Mouse (Mus musculus): ENCODE measurements around the gene Lrrc1.
"Not testable (repeated sequence)": the region's sequence is repeated elsewhere in the genome, so short reads cannot be mapped to it uniquely, and the experiment has no call there.

The Lrrc1 gene

DNA sequence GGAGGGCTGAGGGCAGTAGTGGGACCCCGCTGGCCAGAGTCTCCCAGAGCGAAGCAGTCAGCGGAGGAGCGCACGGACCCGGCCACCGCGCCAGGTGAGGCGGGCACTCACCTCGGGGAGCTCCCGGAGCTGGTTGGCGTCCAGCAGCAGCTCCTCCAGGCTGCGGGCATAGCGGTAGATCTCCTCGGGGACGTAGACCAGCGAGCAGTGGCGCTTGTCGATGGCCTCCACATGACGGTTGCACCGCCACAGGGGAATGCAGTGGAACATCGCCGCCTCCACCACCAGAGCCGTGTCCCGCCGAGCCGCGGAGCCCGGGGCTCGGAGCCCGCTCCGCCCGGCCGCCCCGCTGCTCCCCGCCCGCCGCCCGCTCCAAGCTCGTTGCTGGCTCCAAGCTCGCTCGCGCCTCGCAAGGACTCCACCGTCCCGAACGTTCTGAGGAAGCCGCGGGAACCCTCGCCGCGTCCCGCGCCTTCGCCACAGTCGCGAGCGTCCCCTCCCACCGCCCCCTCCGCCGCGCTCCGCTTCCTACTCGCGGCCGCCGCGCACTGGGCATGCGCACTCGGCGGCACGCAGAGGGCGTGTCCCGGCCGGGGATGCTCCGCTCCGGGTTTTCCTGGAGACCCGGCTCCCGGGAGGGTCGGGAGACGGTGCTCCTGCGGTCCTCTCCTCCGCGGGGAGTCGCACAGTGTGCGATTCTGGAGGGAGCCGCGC lies at the start of gene Lrrc1:
Gene Lrrc1, minus strand, starts transcription at position 517 of the 714 bp plus-strand sequence.
- DNase-seq (ENCODE audit: low spot score) = peak; percentile 62

DNA sequence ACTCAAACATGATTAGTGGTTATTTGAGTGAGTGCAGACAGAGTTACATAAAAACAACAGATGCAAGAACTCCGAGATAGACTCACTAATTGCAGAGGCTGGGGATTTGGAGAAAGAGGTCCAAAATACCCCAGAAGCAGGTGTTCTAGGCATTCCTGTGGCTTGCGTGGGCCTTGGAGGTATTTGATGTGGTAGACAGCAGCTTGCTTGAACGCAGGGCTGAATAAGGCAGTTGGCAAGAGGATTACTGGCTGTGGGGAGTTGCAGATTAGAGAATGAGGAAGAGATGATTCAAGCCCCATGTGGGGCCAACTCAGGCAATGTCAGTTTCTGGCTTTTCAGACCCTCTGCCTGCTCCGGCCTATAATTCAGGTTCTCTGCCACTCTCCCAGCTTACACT lies 47.8 kb upstream of the Lrrc1 start:
- DNase-seq (ENCODE audit: low spot score) = no peak

DNA sequence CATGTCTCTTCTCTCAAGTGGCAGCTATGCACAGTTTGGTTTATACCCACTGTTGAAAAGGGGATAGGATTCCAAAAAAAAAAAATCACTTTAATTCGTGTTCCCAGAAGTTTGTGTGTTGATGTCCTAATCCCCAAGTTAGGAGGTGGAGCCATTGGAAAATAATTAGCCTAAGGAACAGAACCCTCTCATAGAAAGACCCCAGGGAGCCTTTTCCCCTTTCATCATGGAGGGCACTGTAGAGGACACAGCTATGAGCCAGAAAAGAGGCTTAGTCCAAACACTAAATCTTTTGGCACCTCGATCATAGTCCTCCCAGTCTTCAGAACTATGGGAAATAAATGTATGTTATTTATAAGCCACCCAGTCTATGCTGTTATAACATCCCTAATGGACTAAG lies 44.8 kb upstream of the Lrrc1 start:
- no peak for DNase-seq (ENCODE audit: low spot score)

DNA sequence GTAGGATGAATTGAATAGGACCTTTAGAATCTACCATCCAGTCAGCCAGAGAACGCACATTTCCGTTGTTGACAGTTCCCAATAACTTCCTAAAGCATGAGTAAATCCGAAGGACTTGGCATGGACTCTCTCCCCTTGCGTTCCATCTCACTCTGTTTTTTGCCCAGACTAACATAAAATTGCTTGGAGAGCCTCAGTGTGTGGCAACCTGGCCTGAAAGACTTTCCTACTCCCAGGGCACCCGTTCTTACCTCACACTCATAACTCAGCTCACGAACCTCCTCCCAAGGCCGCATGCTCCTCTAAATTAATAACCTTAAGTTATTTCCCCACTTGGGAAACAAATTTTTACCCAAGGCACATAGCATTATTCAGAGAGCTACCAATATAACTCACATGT lies 42.9 kb upstream of the Lrrc1 start:
- no peak for DNase-seq (ENCODE audit: low spot score)

DNA sequence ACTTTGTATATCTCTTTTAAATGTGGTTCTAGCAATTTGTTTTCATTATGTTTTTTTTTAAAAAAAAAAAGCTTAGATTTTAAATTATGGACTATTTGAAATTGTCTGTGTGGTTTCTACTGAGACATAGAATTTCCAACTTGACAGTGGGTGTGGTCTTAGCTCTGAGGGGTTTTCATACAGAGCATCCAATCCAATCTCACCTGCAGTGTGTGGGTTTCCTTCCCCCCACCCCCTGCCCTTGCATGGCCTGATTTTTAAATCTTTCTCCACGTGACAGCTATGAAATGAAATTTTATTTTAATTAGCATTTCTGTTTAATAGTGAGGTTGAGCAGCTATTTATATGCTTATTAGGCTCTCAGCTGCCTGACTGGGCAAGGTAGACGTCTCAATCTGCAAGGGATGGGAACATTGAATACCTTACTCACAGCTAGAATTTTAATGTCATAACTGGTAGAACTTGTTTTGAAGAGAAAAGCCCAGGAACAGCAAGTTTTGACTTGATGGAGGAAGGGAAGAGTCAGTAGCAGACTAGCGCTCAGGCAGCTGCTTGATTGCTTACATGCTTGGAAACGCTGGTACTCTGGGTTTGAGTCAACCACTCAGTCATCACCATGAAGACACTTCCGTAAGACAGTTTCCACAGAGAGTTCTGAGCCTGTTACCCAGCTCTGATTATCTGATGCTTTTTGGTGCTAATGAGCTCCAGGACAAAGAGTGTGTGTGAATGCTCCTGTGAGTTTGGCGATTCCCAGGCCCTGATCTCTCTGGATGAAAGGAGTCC lies 42.3 kb upstream of the Lrrc1 start:
- DNase-seq (ENCODE audit: low spot score) = no peak

DNA sequence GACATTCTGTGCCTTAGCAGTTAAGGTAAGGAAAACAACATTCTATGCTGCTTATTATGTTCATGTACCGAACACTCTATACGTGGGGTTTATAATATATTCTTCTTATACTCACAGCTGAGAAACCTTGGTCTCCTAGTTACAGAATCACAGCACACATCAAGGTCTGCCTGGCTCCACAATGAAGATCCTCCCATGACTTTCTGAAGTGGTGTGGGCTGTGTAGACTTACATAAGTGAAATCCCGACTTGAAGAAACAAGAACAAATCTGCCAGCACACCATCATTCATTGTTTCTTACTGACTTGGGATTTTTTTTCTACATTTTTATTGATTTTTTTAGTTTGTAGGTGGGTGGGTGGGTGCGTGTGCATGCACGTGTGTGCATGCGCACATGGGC lies 40.1 kb upstream of the Lrrc1 start:
- no peak for DNase-seq (ENCODE audit: low spot score)

DNA sequence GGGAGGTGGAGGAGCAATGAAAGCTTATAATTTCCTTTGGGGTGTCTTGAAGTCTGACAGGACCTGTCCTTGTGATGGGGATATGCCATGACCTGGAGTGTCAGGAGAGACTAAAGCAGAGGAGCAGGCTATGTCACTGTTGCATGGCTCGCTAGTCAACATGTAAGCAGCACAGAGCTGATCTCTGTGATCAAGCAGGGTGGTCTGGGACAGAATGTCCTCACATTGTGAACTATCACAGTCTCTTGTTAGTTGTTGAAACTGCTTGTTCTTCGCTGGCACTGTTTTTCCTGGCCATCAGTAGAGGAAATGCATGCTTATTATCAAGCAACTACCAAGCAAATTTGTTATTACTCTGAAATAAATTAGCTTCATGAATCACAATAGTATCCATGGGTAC lies 38.6 kb upstream of the Lrrc1 start:
- DNase-seq (ENCODE audit: low spot score) = no peak

DNA sequence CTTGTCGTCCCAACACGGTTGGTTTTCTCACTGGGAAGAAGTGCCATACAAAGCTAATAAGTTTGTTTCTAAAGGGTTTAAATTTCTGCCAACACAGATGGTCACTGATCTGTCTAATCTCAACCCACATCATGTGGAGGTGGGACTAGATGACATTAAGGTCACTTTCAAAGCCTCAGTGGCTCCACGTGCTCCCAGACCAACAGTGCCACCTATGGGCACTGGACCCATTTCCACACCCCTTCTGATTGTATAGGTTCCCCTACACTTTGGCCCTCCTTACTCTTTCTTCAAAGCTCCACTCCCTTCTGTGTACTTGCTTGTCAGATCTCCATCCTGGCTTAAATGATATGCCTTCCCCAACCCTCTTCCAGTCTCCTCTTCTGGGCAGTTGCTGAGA lies 35.2 kb upstream of the Lrrc1 start:
- no peak for DNase-seq (ENCODE audit: low spot score)

DNA sequence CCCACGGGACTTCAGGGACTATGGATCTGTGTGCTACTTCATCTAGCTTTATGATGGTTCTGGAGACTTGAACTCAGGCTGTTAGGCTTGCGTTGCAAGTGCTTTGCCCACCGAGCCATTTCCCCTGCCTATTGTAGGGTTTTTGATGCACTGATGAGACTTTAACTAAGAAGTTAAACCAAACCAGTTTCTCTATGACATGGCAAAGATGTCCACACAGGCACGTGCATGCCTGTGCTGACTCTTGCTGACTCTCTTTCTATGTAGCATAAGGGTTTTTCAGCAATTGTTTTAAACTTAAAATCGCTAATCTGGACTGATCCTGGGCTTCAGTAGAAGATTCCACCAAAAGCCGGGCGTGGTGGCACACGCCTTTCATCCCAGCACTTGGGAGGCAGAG lies 33.3 kb upstream of the Lrrc1 start:
- no peak for DNase-seq (ENCODE audit: low spot score)

DNA sequence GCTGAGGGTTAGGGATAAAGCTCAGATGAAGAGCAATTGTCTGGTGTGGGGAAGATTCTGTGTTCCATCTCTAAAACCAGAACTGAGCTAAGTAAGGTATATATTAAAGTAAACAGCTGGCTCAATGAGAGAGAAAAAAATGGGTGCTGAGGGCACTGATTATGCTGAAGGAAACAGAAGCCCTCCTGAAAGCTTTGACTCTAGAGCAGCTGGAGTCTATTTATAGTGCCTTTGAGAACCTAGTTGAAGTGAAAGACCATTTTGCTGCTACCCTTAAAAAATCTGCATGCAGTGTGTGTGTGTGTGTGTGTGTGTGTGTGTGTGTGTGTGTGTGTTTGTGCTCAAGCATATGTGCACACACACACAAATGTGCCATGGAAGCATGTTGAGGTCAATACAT lies 32.7 kb upstream of the Lrrc1 start:
- DNase-seq (ENCODE audit: low spot score) = no peak

DNA sequence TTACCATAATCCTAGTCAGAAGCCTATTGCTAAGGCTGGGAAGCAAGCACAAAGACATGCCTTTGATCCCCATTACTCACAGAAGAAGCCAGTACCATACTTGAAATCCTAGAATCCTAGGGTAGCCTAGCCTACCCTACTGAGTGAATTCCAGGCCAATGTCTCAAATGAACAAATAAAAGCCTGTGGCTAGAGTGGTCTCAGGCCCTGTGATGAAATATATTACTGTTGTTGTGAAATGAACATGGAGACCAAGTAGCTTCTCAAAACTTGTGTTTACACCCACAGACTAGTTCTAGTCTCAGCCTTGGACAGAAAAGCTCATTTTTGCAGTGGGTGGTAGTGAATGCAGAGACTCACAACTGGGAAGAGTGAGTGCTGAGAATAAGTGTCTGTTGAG lies 31.6 kb upstream of the Lrrc1 start:
- no peak for DNase-seq (ENCODE audit: low spot score)

DNA sequence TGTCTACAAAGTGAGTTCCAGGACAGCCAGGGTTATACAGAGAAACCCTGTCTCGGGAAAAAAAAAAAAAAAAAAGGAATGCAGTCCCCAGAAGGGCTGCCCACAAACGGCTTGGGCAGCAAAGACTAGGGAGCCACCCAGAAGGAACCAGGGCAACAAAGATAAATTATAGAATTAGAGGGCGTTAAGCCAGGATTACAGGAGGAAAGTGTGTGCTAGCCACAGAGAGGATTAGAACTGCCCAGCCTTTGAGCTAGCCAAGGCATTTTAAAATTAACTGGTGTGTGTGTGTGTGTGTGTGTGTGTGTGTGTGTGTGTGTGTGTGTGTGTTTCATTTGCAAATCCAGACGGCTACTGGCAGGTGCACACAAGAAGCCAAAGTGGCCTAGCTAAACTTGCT lies 30.3 kb upstream of the Lrrc1 start:
- not testable (repeated sequence) for DNase-seq (ENCODE audit: low spot score)

DNA sequence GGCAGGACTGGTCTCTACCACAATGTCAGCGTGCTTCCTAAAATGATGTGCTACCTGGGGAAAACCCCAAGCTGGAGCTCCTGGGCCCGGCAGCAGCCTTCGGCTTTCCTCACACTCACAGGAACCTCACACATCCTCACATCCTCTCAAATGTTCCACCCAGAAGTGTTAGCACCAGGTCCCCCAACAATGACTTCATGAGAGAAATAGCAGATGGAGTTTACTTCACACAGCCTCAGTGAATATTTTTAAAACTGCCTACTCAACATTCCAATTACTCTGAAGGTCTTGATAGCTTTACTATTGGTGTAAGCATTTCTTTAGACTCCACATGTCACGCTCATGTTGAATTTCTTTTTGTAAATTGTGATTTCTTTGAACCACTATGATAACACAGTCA lies 27.2 kb upstream of the Lrrc1 start:
- no peak for DNase-seq (ENCODE audit: low spot score)

DNA sequence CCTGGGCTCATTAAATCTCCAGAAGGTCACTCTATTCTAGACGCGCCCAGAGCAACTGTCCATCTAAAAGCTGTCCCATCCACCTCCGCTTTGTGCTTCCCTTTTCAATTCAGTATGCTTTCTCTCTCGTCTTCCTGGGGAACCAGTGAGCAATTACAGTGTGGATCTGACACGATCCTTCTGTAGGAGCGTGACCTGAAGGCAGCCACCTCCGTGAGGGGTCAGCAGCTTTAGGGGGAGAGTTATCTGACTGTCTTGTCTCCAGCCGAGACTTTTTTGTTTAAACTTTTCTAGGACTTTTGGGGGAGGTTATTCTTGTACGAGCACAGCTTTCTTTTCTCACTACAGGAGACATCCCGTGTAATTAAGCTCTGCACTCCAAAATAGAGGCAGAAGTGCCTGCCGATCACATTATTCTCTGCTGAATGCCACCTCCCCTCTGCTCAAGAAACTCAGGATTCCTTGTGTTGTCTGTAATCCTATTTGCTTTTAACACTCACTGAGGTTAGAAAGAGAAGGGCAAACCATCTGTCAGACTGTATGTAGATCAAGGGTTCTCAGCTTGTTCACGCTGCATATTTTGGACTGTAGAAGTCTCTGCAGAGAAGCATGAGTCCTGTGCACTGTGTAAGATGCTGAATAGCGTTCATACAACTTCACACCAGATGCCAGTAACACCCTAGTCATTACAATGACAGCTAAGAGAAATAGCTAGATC lies 24.3 kb upstream of the Lrrc1 start:
- DNase-seq (ENCODE audit: low spot score) = no peak

DNA sequence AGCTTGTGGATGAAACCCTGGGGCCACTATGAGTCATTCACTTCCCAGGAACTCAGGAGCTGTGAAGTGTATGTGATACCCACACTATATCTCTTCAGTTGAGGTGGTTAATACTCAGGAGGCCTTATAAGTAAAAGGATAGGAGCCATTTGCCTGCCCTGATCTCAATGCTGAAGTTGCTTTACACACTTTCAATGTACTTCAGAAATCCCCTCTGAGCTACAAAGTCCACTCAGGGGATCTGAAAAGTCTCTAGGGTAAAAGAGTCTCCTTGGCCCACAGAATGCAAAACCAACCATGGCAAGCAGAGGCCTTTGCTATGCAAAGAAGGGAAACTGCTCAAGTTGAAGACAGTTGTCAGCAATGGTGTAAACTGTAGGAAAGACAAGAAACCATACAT lies 17.2 kb upstream of the Lrrc1 start:
- no peak for DNase-seq (ENCODE audit: low spot score)

DNA sequence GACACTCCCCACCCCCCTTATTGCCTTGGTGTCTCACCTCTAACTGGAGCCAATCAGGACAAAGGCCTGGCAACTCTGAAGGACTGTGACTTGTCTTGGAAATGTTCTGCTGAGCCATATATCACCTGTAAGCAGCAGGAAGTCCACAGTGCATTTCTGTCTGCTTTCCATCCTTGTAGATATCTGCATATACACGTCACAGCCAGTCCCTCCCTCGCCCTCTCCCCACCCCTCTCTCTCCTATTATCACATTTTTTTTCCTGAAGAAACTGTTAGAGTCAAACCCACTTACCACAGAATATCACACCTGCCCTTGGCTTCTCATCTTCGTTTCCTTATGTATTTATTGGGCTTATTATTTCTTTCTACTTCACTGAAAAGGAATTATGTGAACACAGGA lies 13.3 kb upstream of the Lrrc1 start:
- DNase-seq (ENCODE audit: low spot score) = no peak

DNA sequence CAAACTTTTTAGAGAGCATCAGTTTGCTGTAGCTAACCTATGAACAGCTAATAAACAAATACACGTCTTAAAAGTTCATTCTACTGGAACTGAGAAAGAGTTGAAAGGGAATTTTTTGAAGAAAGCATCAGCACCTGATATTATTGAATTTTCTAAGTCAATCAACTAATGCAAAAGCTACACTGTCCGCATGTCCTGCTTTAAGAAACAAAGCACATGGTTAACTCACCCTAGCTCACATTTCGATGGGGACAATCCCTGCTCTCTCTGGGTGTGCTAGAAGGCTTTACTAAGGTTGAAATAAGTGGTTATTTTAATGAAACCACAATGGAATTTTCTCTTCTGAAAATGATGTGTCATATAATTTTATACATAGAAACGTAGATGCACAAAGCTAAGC lies 12.5 kb upstream of the Lrrc1 start:
- DNase-seq (ENCODE audit: low spot score) = no peak

DNA sequence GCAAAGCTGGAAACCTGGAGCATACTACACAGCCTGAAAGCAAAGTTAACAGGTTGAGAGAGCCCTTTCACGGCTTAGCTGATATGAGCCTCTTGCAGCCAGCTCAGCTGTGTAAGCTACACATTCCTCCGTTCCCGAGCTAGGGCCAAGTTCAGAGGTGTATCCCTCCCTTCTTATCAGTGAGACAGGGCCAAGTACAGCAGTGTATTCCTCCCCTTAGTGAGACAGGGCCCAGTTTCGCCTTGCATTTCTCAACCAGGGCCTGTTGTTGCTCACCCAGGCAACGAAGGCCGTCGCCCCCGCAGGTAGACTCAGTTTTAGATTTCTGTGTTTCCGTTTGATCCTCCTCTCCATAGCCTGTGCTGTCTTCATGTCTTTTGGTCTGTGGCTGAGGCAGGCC lies 11.8 kb upstream of the Lrrc1 start:
- no peak for DNase-seq (ENCODE audit: low spot score)

DNA sequence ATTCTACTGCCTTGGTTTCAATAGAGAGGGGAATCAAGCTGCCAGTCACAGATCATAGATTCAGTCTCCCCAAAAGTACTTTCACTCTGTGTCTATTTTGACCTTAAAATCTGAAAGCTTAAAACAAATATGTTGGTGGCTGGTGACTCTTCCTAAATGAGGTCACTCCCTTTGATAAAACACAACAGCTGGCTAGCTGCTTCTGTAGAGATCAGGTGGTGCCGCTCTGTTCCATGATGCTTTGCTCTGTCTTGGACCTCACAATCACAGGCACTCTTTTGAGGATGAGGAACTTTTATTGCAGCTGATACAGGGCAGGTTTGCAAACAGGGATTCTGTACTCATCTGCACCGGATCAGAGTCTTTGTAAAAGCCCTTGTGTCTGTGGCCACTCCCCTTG lies 8.8 kb upstream of the Lrrc1 start:
- DNase-seq (ENCODE audit: low spot score) = no peak

DNA sequence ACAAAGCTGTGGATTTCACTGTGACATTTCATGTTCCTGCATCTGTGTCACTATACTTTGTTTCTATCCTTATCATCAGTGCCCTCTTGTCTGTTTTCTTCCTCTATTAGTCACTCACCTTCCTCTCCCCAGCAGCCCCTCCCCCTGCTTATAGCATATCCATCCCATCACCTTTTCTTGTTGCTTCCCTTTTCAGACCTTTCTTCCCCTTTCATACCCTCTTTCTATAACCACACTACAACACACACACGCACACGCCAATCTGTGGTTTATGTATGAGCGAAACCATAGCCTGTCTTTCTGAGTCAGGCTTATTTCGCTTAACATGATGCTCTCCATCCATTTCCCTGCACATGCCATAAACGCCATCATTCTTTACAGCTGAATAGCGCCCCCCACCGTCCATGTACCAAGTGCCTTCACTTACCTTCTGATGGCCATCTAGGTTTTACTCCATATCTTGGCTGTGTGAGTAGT lies 6.4 kb upstream of the Lrrc1 start:
- DNase-seq (ENCODE audit: low spot score) = no peak

DNA sequence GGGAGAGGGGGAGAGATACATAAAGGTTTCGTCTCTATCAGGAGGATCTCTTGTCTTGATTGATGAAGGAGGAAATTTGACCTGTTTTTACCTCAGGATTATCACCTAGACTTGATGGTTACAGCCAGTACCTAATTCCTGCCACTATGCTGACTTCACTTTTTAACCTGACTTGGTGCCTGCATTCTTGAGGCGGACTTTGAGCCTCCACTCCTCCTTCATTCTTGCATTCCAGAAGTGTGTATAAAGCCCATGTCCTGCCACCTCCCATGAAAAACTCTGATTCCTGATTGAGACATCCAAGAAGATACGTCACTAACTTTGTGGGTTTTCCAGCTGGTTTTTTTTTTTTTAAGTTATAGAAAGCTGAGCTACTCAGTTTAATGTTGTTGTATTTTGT lies 1.3 kb upstream of the Lrrc1 start:
- no peak for DNase-seq (ENCODE audit: low spot score)

DNA sequence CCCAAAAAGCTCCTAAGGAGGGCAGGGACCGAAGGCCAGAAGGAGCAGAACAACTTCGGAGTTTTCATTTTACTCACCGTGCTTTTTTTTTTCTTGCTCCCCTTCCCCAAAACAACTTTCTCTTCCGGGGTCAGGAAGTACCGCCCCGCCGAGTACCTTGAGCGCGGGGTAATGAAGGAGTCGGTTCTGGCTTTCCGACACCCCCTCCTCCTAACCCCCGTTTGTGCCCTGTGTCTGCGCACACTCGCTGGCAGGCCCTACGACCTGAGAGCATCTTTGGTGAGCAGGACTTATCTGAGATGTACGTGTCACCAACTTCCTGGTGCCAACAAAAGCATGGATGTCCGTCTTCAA lies 375 bp upstream of the Lrrc1 start:
- no peak for DNase-seq (ENCODE audit: low spot score)

Measured in urinary bladder, postnatal 10 days (tissue).